Mouse (Mus musculus): ENCODE measurements around the gene Fig4. TPM values are rescaled to one million over a fixed set of nuclear protein-coding genes. Genes with fewer than 3 reads are reported as not detected.

Fig4 gene
- polyA plus RNA-seq, 1 experiment from 2014 or later = 22.3 TPM

DNA sequence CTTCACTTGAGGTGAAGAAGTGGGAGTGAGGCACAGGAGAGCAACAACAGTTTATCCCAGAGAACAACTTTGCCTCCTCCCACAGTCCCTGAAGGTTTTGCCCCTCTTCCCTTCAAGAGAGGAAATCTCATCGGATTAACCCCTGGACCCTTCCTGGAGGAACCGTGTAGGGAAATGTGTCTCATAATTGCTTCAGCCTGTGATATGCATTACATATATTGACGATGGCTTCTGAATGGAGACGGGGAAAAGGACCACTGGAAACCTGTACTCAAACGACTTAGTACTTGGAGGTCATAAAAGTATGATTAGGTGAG lies 52.4 kb downstream of the Fig4 start:
- Histone ChIP-seq H3K27ac (replicated peaks) (no peak overlapping the region), H3K4me2 (replicated peaks) (no peak overlapping the region), H3K36me3 (0 out of 2 replicates have a peak, but pooled peaks cover 8% of the 10 kb centered on the region), H3K27me3 (no peaks in the 10 kb centered on the region), H3K9me3 (no peaks in the 10 kb centered on the region), H3K9ac (replicated peaks) (no peak overlapping the region), H3K4me3 (no peak overlapping the region), H3K4me1 (peaks cover 7% of the 10 kb centered on the region)
- WGBS = 66% methylated on average over 5 of the region's 5 CpGs
- no peak for ATAC-seq (ENCODE audit: low FRiP score, low read depth)

DNA sequence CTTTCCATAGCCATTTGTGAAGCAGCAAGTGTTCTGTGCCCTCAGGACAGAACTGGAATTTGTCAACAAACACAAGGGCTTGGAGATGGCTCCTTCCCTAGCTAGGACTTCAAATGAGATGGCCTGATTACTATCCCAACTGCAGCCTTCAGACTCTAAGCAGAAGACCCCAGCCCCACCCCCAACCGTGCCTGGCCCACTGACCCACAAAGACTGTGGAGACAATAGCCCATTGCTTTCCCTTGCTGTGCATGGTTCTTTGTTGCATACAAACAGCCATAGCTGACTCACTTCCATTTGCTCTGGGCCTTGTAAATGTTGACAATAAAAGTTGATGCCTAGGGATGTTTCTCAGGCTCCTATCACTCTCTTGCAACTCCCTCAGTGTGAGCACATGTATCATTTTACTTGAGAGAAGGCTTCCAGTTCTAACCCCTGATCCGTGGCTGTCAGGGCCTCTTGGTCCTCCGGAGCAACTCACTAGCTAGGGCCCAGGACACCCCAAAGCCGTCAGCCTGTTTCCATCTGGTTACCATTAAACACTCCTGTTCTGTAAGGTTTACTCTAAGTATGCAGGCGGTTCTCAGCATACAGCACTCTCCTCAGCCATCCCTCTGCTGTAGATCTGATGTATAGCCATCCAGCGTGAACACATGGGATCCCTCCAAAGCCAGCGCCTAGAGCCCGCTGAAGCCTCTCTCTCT lies 52.9 kb downstream of the Fig4 start:
- no peak for ATAC-seq (ENCODE audit: low FRiP score, low read depth)
- Histone ChIP-seq H3K4me1 (peaks cover 7% of the 10 kb centered on the region), H3K4me2 (replicated peaks) (no peak overlapping the region), H3K27me3 (no peaks in the 10 kb centered on the region), H3K9ac (replicated peaks) (no peak overlapping the region), H3K27ac (replicated peaks) (no peak overlapping the region), H3K9me3 (no peaks in the 10 kb centered on the region), H3K36me3 (0 out of 2 replicates have a peak, but pooled peaks cover 4% of the 10 kb centered on the region), H3K4me3 (no peak overlapping the region)
- 62% methylated on average over 8 of the region's 8 CpGs for WGBS

DNA sequence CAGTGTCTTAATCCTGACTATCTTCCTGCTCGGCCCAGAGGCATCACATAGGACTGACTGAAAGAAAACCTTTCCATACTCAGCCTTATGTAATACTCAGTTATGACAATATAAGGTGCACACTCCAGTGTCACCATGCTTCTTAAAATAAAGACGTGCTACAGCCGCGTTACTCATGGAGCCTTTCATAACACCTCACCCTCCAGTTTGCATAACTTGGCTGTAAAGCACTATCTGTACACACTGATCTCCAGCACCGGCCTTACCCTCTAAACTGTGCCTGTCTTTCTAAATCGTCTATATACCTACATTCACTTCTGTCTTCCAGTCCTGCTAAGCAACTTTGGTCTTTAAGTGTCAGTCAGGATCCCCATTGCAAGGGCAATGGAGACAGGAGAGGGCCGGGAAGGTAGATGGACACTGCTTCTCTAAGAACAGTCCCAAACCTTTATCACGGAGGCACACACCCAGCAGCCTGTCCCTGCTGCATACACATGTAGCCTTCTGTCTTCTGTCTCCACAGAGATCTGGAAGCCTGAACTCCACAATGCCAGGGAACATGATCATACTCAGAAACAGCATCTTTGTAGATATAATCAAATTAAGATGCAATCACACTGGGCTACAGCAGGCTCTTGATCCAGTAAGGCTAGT lies 53.9 kb downstream of the Fig4 start:
- Histone ChIP-seq H3K27ac (replicated peaks) (no peak overlapping the region), H3K4me3 (no peak overlapping the region), H3K9me3 (no peaks in the 10 kb centered on the region), H3K4me2 (replicated peaks) (no peak overlapping the region), H3K4me1 (peaks cover 7% of the 10 kb centered on the region), H3K36me3 (0 out of 2 replicates have a peak, but pooled peaks cover 4% of the 10 kb centered on the region), H3K27me3 (no peaks in the 10 kb centered on the region), H3K9ac (replicated peaks) (no peak overlapping the region)
- WGBS = 93% methylated on average over 8 of the region's 8 CpGs
- ATAC-seq (ENCODE audit: low FRiP score, low read depth) = no peak

DNA sequence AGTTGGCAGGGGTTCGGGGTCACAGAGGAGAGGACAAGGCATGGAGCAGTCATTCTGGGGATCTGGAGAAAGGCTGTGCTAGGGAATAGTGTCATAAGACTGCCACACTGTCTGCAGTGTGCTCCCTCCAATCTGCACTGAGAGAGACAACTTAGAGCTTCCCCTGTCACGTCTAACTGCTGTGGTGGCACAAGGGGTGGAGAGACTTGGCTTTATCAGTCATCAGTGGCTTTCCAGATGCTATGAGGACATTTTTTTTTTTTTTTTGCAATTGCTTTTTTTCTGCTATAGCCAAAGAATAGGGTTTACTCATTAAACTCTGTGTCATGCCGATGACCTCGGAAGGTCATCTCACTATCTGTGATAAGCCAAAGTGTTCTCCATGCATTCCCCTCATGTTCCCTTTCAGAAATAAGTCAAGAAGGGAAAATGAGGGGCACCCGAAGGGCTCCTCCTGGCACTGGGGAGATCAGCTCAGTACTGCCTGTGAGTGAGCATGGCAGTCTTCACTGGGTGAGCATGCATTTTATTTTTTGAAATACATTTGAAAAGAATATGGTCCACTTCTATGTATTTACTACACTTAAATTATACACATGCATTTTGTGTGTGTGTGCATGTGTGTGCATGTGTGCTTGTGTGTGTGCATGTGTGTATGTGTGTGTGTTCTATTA lies 55.1 kb downstream of the Fig4 start:
- 83% methylated on average over 5 of the region's 5 CpGs for WGBS
- H3K9me3 ChIP-seq = no peaks in the 10 kb centered on the region
- H3K4me2 ChIP-seq (replicated peaks) = no peak overlapping the region
- H3K4me1 ChIP-seq = peaks cover 7% of the 10 kb centered on the region
- no peak for ATAC-seq (ENCODE audit: low FRiP score, low read depth)
- no peaks in the 10 kb centered on the region for H3K36me3 ChIP-seq
- H3K4me3 ChIP-seq = no peak overlapping the region
- no peak overlapping the region for H3K9ac ChIP-seq (replicated peaks)
- no peak overlapping the region for H3K27ac ChIP-seq (replicated peaks)
- H3K27me3 ChIP-seq = no peaks in the 10 kb centered on the region

DNA sequence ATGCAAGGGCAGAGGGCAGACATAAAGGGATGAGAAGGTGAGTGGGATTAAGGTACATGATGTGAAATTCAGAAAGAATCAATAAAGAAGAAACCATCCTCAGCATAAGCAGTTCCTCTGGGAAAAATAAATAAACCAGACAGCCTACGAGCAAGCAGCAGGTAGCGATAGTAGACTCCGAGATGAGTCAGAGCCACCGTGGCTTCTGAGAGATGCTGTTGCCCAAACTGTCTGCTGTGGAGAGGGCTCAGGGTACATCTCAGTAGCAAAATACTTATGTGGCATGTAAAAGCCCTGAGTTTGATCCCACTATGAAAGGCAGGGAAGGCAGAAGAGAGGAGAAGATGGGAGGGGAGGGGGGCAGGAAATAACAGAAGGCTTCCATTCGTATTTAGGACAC lies 56.9 kb downstream of the Fig4 start:
- no peaks in the 10 kb centered on the region for H3K27me3 ChIP-seq
- no peak overlapping the region for H3K9ac ChIP-seq (replicated peaks)
- no peak overlapping the region for H3K4me3 ChIP-seq
- H3K4me2 ChIP-seq (replicated peaks) = no peak overlapping the region
- no peaks in the 10 kb centered on the region for H3K9me3 ChIP-seq
- H3K36me3 ChIP-seq = no peaks in the 10 kb centered on the region
- 66% methylated on average over 5 of the region's 5 CpGs for WGBS
- peaks cover 7% of the 10 kb centered on the region for H3K4me1 ChIP-seq
- no peak for ATAC-seq (ENCODE audit: low FRiP score, low read depth)
- H3K27ac ChIP-seq (replicated peaks) = no peak overlapping the region

GRCm38 (mm10) chr10:41245477-41245876 lies 57.6 kb downstream of the Fig4 start:
- Histone ChIP-seq H3K4me2 (replicated peaks) (no peak overlapping the region), H3K4me1 (peaks cover 6% of the 10 kb centered on the region), H3K27ac (replicated peaks) (no peak overlapping the region), H3K36me3 (no peaks in the 10 kb centered on the region), H3K27me3 (no peaks in the 10 kb centered on the region), H3K9ac (replicated peaks) (no peak overlapping the region; the same call in 1 of the 2 replicates), H3K4me3 (no peak overlapping the region), H3K9me3 (no peaks in the 10 kb centered on the region)
- peak; percentile 74 for ATAC-seq (ENCODE audit: low FRiP score, low read depth)
- WGBS = 84% methylated on average over 6 of the region's 6 CpGs

GRCm38 (mm10) chr10:41245028-41245427 lies 58.0 kb downstream of the Fig4 start:
- H3K4me3 ChIP-seq = no peak overlapping the region
- no peaks in the 10 kb centered on the region for H3K27me3 ChIP-seq
- no peak overlapping the region for H3K4me2 ChIP-seq (replicated peaks)
- no peak overlapping the region for H3K9ac ChIP-seq (replicated peaks)
- peaks cover 2% of the 10 kb centered on the region for H3K4me1 ChIP-seq
- H3K27ac ChIP-seq (replicated peaks) = no peak overlapping the region
- ATAC-seq (ENCODE audit: low FRiP score, low read depth) = no peak
- H3K36me3 ChIP-seq = no peaks in the 10 kb centered on the region
- no peaks in the 10 kb centered on the region for H3K9me3 ChIP-seq
- WGBS = 95% methylated on average over 6 of the region's 6 CpGs

GRCm38 (mm10) chr10:41243930-41244329 lies 59.1 kb downstream of the Fig4 start:
- no peaks in the 10 kb centered on the region for H3K27me3 ChIP-seq
- H3K27ac ChIP-seq (replicated peaks) = no peak overlapping the region
- WGBS = 93% methylated on average over 6 of the region's 6 CpGs
- no peaks in the 10 kb centered on the region for H3K9me3 ChIP-seq
- no peak overlapping the region for H3K4me3 ChIP-seq
- no peaks in the 10 kb centered on the region for H3K36me3 ChIP-seq
- no peak overlapping the region for H3K4me2 ChIP-seq (replicated peaks)
- no peak overlapping the region for H3K9ac ChIP-seq (replicated peaks)
- no peak for ATAC-seq (ENCODE audit: low FRiP score, low read depth)
- no peaks in the 10 kb centered on the region for H3K4me1 ChIP-seq

DNA sequence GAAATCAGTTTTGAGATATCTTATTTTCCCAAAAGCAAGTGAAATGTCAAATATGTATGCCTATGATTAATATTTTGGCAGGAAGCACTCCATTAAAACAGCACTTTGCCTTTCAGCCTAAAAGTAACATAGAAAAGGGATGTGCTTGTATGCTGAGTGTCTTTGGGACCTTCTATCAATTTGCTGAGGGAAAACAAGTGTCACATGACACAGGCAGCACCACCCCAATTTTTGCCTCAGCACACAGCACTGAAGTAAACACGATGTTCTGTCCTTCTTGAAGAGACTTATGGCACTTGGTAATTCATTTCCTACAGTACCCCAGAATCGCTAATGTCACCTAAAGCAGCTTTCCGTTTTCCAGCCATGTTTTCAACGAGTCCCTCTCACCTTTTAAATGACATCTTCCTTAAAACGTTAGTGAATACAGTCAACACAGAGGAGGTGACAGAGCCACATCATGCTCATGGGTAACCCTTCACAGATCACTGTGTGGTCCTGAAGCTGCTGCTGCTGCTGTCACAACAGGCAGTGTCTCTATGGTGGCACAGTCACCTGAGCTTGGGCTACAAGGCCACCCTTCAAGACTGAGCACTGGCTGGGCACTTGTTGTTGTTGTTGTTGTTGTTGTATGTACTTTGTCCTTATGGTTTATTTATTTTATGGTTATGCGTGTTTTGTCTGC lies 61.4 kb downstream of the Fig4 start:
- no peak overlapping the region for H3K4me2 ChIP-seq (replicated peaks)
- 87% methylated on average over 6 of the region's 6 CpGs for WGBS
- no peaks in the 10 kb centered on the region for H3K36me3 ChIP-seq
- H3K27me3 ChIP-seq = no peaks in the 10 kb centered on the region
- H3K27ac ChIP-seq (replicated peaks) = no peak overlapping the region
- H3K4me3 ChIP-seq = no peak overlapping the region
- no peak for ATAC-seq (ENCODE audit: low FRiP score, low read depth)
- H3K4me1 ChIP-seq = no peaks in the 10 kb centered on the region
- no peak overlapping the region for H3K9ac ChIP-seq (replicated peaks)
- H3K9me3 ChIP-seq = no peaks in the 10 kb centered on the region

- H3K4me2 ChIP-seq (replicated peaks) = no peak overlapping the region
- no peaks in the 10 kb centered on the region for H3K27me3 ChIP-seq
- no peaks in the 10 kb centered on the region for H3K4me1 ChIP-seq
- 70% methylated on average over 7 of the region's 7 CpGs for WGBS
- H3K36me3 ChIP-seq = no peaks in the 10 kb centered on the region
- ATAC-seq (ENCODE audit: low FRiP score, low read depth) = no peak
- H3K27ac ChIP-seq (replicated peaks) = no peak overlapping the region
- no peak overlapping the region for H3K4me3 ChIP-seq
- no peaks in the 10 kb centered on the region for H3K9me3 ChIP-seq
- H3K9ac ChIP-seq (replicated peaks) = no peak overlapping the region
These were observed 62.0 kb downstream of the Fig4 start for GRCm38 (mm10) chr10:41241080-41241479.

DNA sequence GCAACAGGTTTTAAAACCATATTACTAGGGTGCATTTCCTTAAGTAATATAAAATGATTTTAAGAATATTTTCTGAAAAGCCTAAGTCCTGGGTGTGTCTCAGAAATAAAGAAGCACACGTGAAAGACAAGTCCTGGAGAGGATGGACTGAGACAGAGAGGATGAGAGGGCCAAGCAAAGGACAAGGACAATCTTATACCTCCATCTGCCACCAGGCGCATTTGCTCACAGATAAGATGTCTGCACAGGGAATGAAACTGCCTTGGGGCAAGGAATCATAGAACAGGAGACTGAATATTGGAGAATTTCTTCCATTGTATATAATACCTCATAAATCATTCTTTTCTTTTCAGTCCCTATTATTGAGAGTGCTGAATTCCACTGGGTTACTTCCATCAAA lies 67.0 kb downstream of the Fig4 start:
- Histone ChIP-seq H3K9ac (replicated peaks) (no peak overlapping the region), H3K36me3 (no peaks in the 10 kb centered on the region), H3K27me3 (no peaks in the 10 kb centered on the region), H3K4me2 (replicated peaks) (no peak overlapping the region), H3K4me1 (no peaks in the 10 kb centered on the region), H3K4me3 (no peak overlapping the region), H3K9me3 (no peaks in the 10 kb centered on the region), H3K27ac (replicated peaks) (no peak overlapping the region)
- 81% methylated on average over 2 of the region's 2 CpGs for WGBS
- no peak for ATAC-seq (ENCODE audit: low FRiP score, low read depth)

- no peak overlapping the region for H3K4me3 ChIP-seq
- no peaks in the 10 kb centered on the region for H3K27me3 ChIP-seq
- H3K9me3 ChIP-seq = no peaks in the 10 kb centered on the region
- no peak for ATAC-seq (ENCODE audit: low FRiP score, low read depth)
- 72% methylated on average over 3 of the region's 3 CpGs for WGBS
- H3K4me2 ChIP-seq (replicated peaks) = no peak overlapping the region
- H3K27ac ChIP-seq (replicated peaks) = no peak overlapping the region
- no peaks in the 10 kb centered on the region for H3K36me3 ChIP-seq
- no peak overlapping the region for H3K9ac ChIP-seq (replicated peaks)
- no peaks in the 10 kb centered on the region for H3K4me1 ChIP-seq
These were observed 67.5 kb downstream of the Fig4 start for GRCm38 (mm10) chr10:41235584-41235983.

All from midbrain, embryonic 12.5 days (tissue).